Mouse (Mus musculus) hindbrain, postnatal 0 days (tissue): ENCODE measurements around the gene Scml4. TPM values are rescaled to one million over a fixed set of nuclear protein-coding genes. Genes with fewer than 3 reads are reported as not detected.

Source experiments
- ATAC-seq: fragments of 200-750 bp; cut with Nextera tagmentation; 2 replicates; pipeline ENCODE4 v1.8.0; 2017; ENCODE audit warnings: mild to moderate bottlenecking, moderate TSS enrichment, moderate library complexity
- DNase-seq: peaks from one replicate; pipeline ENCODE4 v3.0.0-alpha.2; 2015; ENCODE audit warnings: low spot score
- H3K27ac ChIP-seq: fragments of 300-500 bp; sonication (generic); 2 replicates; pipeline ENCODE4 v1.5.1; 2014; ENCODE audit warnings: mild to moderate bottlenecking
- H3K27me3 ChIP-seq: fragments of 300-500 bp; sonication (generic); 2 replicates; pipeline ENCODE4 v1.6.1; 2014; ENCODE audit warnings: low read length, mixed read lengths; ENCODE audit not compliant: insufficient read depth
- H3K36me3 ChIP-seq: fragments of 300-500 bp; sonication (generic); 2 replicates; pipeline ENCODE4 v1.6.1; 2014; ENCODE audit warnings: low read length, mixed read lengths; ENCODE audit not compliant: insufficient read depth
- H3K4me1 ChIP-seq: fragments of 300-500 bp; sonication (generic); 2 replicates; pipeline ENCODE4 v1.6.1; 2014; ENCODE audit warnings: antibody characterized with exemption, low read length, mixed read lengths; ENCODE audit not compliant: insufficient read depth
- H3K4me2 ChIP-seq: fragments of 300-500 bp; sonication (generic); 2 replicates; pipeline ENCODE4 v1.6.1; 2014; ENCODE audit warnings: low read depth, mild to moderate bottlenecking, low read length, moderate library complexity, mixed read lengths
- H3K4me3 ChIP-seq: fragments of 300-500 bp; sonication (generic); 2 replicates; pipeline ENCODE4 v1.5.1; 2014; ENCODE audit warnings: low read length
- H3K9ac ChIP-seq: fragments of 300-500 bp; sonication (generic); replicated peaks from 2 replicates; pipeline ENCODE4 v1.6.1; 2014; ENCODE audit warnings: mild to moderate bottlenecking, low read length, moderate library complexity, mixed read lengths
- H3K9me3 ChIP-seq: fragments of 300-500 bp; sonication (generic); 2 replicates; pipeline ENCODE4 v1.6.1; 2016; ENCODE audit warnings: low read length, mixed read lengths
- CTCF ChIP-seq: IDR thresholded peaks from 2 replicates; pipeline ENCODE4 v1.5.1; 2016; ENCODE audit warnings: antibody characterized with exemption, control low read depth, low read depth
- WGBS: fragments of 180-500 bp; shearing (Covaris S2); extraction: QIAGEN DNeasy Blood & Tissue Kit; methylation state at CpG from one replicate; pipeline ENCODE4 v1.1.7; 2014; 5-methylcytosine and 5-hydroxymethylcytosine counted together
- polyA plus RNA-seq: library from polyadenylated mRNA; unstranded; fragments of >200 nt; fragmentation: Nextera tagmentation; extraction: Ambion mirVana; gene quantifications from 2 replicates; pipeline ENCODE4 v1.2.1, GENCODE M21; 2015
- total RNA-seq: library from RNA; depleted of rRNA; stranded (reverse); fragments of >200 nt; gene quantifications from 2 replicates; pipeline ENCODE4 v1.2.3, GENCODE M21; 2014

Scml4 gene
- total and polyA plus RNA-seq, 2 experiments from 2014 or later, result 7.0 to 16.4 TPM

- WGBS, result 33% methylated on average over 3 of the region's 3 CpGs
- Histone ChIP-seq H3K27ac (no peak overlapping the region), H3K4me1 (no peaks in the 10 kb centered on the region), H3K4me3 (no peak overlapping the region), H3K27me3 (no peaks in the 10 kb centered on the region), H3K9me3 (no peaks in the 10 kb centered on the region), H3K9ac (no peak overlapping the region), H3K4me2 (no peak overlapping the region), H3K36me3 (no peaks in the 10 kb centered on the region)
- ATAC-seq (no peak), DNase-seq (no peak)
- TF ChIP-seq CTCF, result no peak
Measured at GRCm38 (mm10) chr10:42894263-42894662, 34.1 kb downstream of the Scml4 start.

- no peaks in the 10 kb centered on the region for H3K36me3 ChIP-seq
- TF ChIP-seq CTCF, result no peak
- DNase-seq (no peak), ATAC-seq (0 out of 2 replicates have a peak, but pooled peaks have one; percentile 15)
- H3K9ac ChIP-seq, result no peak overlapping the region
- H3K4me1 ChIP-seq, result no peaks in the 10 kb centered on the region
- H3K27ac ChIP-seq, result no peak overlapping the region
- H3K4me2 ChIP-seq, result no peak overlapping the region
- H3K27me3 ChIP-seq, result no peaks in the 10 kb centered on the region
- H3K4me3 ChIP-seq, result no peak overlapping the region
- WGBS, result 71% methylated on average over 7 of the region's 7 CpGs
- H3K9me3 ChIP-seq, result no peaks in the 10 kb centered on the region
Measured at GRCm38 (mm10) chr10:42894696-42895095, 34.5 kb downstream of the Scml4 start.

DNA sequence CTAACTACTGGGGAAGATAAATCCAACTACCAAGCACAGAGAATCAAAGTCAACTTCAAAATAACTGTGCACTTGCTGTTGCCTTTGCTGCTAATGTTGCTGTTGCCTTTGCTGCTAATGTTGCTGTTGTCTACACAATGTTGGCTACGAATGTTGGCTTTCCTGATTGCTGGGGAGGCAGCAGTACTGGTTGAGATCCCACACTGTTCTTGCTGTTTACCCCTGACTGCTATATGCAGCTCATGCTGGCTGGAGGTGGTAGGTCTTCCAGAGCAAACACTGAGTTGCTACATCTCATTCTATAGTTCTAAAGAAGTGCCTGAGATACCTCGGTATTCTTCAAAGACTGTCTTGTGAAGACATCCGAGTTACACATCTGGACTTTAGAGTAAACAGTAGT is 36.5 kb downstream of the Scml4 start:
- DNase-seq, result no peak

DNA sequence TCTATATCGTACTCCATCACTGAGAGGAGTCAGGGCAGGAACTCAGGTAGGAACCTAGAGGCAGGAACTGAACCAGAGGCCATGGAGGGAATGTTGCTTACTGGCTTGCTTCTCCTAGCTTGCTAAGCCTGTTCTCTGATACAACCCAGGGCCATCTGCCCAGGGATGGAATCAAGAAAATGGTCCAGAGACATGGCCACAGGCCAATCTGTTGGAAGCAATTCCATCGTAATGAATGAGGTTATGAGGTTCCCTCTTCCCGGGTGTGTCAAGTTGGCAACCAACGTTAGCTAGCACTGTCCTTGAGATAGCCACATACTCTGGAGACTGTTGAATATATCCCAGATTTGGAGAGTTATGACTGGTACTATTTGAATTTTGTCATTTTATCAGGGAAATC is 37.0 kb downstream of the Scml4 start:
- H3K4me2 ChIP-seq, result no peak overlapping the region
- H3K9me3 ChIP-seq, result no peaks in the 10 kb centered on the region
- no peak overlapping the region for H3K9ac ChIP-seq
- WGBS, result 71% methylated on average over 4 of the region's 4 CpGs
- no peak for TF ChIP-seq CTCF
- no peaks in the 10 kb centered on the region for H3K36me3 ChIP-seq
- no peak for ATAC-seq
- DNase-seq, result no peak
- H3K4me3 ChIP-seq, result no peak overlapping the region
- no peaks in the 10 kb centered on the region for H3K4me1 ChIP-seq
- no peak overlapping the region for H3K27ac ChIP-seq
- H3K27me3 ChIP-seq, result no peaks in the 10 kb centered on the region

More for the DNA sequence above, 36.5 kb downstream of the Scml4 start:
- no peak for ATAC-seq
- H3K9me3 ChIP-seq, result no peaks in the 10 kb centered on the region
- H3K4me1 ChIP-seq, result no peaks in the 10 kb centered on the region
- H3K27me3 ChIP-seq, result no peaks in the 10 kb centered on the region
- H3K9ac ChIP-seq, result no peak overlapping the region
- no peak overlapping the region for H3K4me2 ChIP-seq
- no peak overlapping the region for H3K27ac ChIP-seq
- 86% methylated on average over 3 of the region's 3 CpGs for WGBS
- no peak for TF ChIP-seq CTCF
- no peak overlapping the region for H3K4me3 ChIP-seq
- no peaks in the 10 kb centered on the region for H3K36me3 ChIP-seq

GRCm38 (mm10) chr10:42897632-42898031 is 37.5 kb downstream of the Scml4 start:
- WGBS, result 80% methylated on average over 5 of the region's 5 CpGs
- no peaks in the 10 kb centered on the region for H3K9me3 ChIP-seq
- TF ChIP-seq CTCF, result no peak
- no peak overlapping the region for H3K4me3 ChIP-seq
- H3K27me3 ChIP-seq, result no peaks in the 10 kb centered on the region
- no peak for ATAC-seq
- no peak overlapping the region for H3K4me2 ChIP-seq
- no peaks in the 10 kb centered on the region for H3K36me3 ChIP-seq
- no peak overlapping the region for H3K27ac ChIP-seq
- H3K4me1 ChIP-seq, result no peaks in the 10 kb centered on the region
- DNase-seq, result no peak
- no peak overlapping the region for H3K9ac ChIP-seq

DNA sequence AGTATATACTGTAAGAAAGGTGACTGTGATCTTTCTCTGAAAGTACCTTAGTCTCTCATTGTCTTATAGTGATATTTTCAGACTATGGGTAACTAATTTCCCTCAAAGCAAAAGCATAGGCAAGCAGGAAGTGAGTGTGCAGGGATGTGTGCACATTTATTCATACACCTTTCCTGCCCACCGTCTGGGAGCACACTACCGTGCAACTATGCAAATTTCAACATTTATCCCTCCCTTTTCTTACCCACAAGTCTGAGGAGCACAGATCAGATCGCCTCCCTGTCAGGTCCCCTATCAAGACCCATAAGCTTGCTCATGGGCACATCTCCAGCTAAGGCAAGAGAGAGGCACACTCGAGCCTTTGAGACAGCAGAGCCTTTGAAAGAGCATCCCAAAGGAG is 41.2 kb downstream of the Scml4 start:
- ATAC-seq, result no peak
- Histone ChIP-seq H3K27me3 (no peaks in the 10 kb centered on the region), H3K27ac (no peak overlapping the region), H3K4me3 (no peak overlapping the region), H3K9me3 (no peaks in the 10 kb centered on the region), H3K9ac (no peak overlapping the region), H3K4me1 (no peaks in the 10 kb centered on the region), H3K4me2 (no peak overlapping the region), H3K36me3 (no peaks in the 10 kb centered on the region)
- no peak for TF ChIP-seq CTCF
- WGBS, result 64% methylated on average over 4 of the region's 4 CpGs
- DNase-seq, result no peak

GRCm38 (mm10) chr10:42903054-42903453 is 42.9 kb downstream of the Scml4 start:
- DNase-seq (no peak), ATAC-seq (no peak)
- H3K4me1 ChIP-seq, result no peaks in the 10 kb centered on the region
- no peak for TF ChIP-seq CTCF
- no peak overlapping the region for H3K4me3 ChIP-seq
- H3K4me2 ChIP-seq, result no peak overlapping the region
- no peak overlapping the region for H3K27ac ChIP-seq
- H3K9ac ChIP-seq, result no peak overlapping the region
- H3K9me3 ChIP-seq, result no peaks in the 10 kb centered on the region
- WGBS, result 87% methylated on average over 1 of the region's 1 CpGs
- H3K27me3 ChIP-seq, result no peaks in the 10 kb centered on the region
- H3K36me3 ChIP-seq, result no peaks in the 10 kb centered on the region
